ENCODE assay signal across 10 mouse cellular contexts in the genomic region with DNA sequence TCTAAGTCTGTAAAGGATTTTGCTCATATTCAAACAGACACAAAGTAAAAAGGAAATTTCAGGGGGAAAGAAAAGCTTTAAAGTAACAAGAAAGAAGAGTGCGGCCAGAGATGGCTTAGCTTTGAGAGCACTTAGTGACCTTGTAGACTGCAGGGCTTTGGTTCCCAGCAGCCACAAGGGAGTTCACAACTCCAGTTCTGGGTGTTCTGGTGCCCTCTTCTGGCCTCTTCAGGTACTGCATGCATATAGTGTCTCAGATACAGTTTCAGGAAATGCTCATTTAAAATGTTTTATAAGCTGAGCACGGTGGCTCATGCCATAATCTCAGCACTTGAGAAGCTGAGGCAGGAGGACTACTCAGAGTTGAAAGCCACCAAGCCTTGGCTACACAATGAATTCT. TPM values are rescaled to one million over a fixed set of nuclear protein-coding genes. Genes with fewer than 3 reads are reported as not detected.
A peak's percentile ranks its signal among the peaks of the same experiment; 100 is the strongest.
DNase-seq lines count a peak whose midpoint lies in the region; ATAC-seq and TF ChIP-seq lines count a peak whose summit lies in the region.
"Had no signal": no experiment of that assay in that cellular context is flagged by ENCODE, and none has a peak within 500 bp of the region (broad histone marks: within the 10 kb centered on the region; RNA-seq: fewer than 3 reads in every experiment).

No protein-coding gene starts in this region.

- H3K9me3 ChIP-seq in kidney, embryonic 14.5 days (ENCODE audit: control insufficient read depth, low read length) = peaks cover 5% of the 10 kb centered on the region
- H3K9me3 ChIP-seq: stomach, embryonic 15.5 days had no signal

- no peak for ATAC-seq in kidney, embryonic 14.5 days (ENCODE audit: low FRiP score, low TSS enrichment)

- TF ChIP-seq POLR2A in kidney, adult 2 months (IDR thresholded peaks at IDR 0.05; ENCODE audit: low read depth, low read length) = no peak

- no peaks in the 10 kb centered on the region for H3K36me3 ChIP-seq in kidney, adult 2 months (ENCODE audit: control insufficient read depth, insufficient read depth, low read length)
- H3K36me3 ChIP-seq in kidney, embryonic 14.5 days (ENCODE audit: control insufficient read depth, insufficient read depth, low read length) = no peaks in the 10 kb centered on the region
- H3K36me3 ChIP-seq: stomach, embryonic 15.5 days had no signal

- no peak overlapping the region for H3K4me3 ChIP-seq in kidney, adult 2 months (ENCODE audit: insufficient read depth, low read depth, low read length)
- H3K4me3 ChIP-seq in kidney, embryonic 14.5 days (ENCODE audit: low read length) = no peak overlapping the region
- H3K4me3 ChIP-seq: stomach, embryonic 15.5 days had no signal

- WGBS in kidney, adult 2 months = 82% methylated on average over 2 of the region's 2 CpGs
- 85% methylated on average over 2 of the region's 2 CpGs for WGBS in kidney, embryonic 14.5 days

- TF ChIP-seq CTCF in kidney, adult 2 months (conservative IDR thresholded peaks at IDR 0.05; ENCODE audit: insufficient read depth, insufficient read length, low read depth, low read length) = peak; percentile 36; the same call in 1 of the 2 replicates

- no peaks in the 10 kb centered on the region for H3K27me3 ChIP-seq in kidney, adult 2 months (replicated peaks; ENCODE audit: control insufficient read depth, insufficient read depth, low read length)
- H3K27me3 ChIP-seq in kidney, embryonic 14.5 days (ENCODE audit: control insufficient read depth, insufficient read depth, low read length) = no peaks in the 10 kb centered on the region
- H3K27me3 ChIP-seq: stomach, embryonic 15.5 days had no signal

- H3K4me2 ChIP-seq in kidney, embryonic 14.5 days (replicated peaks; ENCODE audit: low read depth, low read length) = no peak overlapping the region
- H3K4me2 ChIP-seq: stomach, embryonic 15.5 days had no signal

- no peak overlapping the region for H3K9ac ChIP-seq in kidney, embryonic 14.5 days (ENCODE audit: low read depth, low read length)
- H3K9ac ChIP-seq: stomach, embryonic 15.5 days had no signal

- no peaks in the 10 kb centered on the region for H3K4me1 ChIP-seq in kidney, adult 2 months (ENCODE audit: control insufficient read depth, insufficient read depth, low read length)
- no peaks in the 10 kb centered on the region for H3K4me1 ChIP-seq in kidney, embryonic 14.5 days (ENCODE audit: control insufficient read depth, insufficient read depth, low read length)
- H3K4me1 ChIP-seq: stomach, embryonic 15.5 days had no signal

- DNase-seq in kidney, adult 2 months = peak; percentile 10
- DNase-seq in B cell, adult 2 months = peak; percentile 58 to 59
- peak; percentile 16 for DNase-seq in MEL-GATA-1-ER (ENCODE audit: extremely low read depth, low read depth)
- peak; percentile 24 for DNase-seq in lung, postnatal 36 days
- DNase-seq in Muller cell, postnatal 12 days (ENCODE audit: inconsistent ontology term) = no peak
- DNase-seq in frontal cortex, postnatal 36 days (ENCODE audit: low spot score in 2 of 2) = no peak
- no peak for DNase-seq in adrenal gland, postnatal 36 days
- DNase-seq: heart, adult 11 months had no signal

- no peak overlapping the region for H3K27ac ChIP-seq in kidney, adult 2 months (ENCODE audit: insufficient read depth, low read depth, low read length)
- H3K27ac ChIP-seq in kidney, embryonic 14.5 days (ENCODE audit: low read depth, low read length) = no peak overlapping the region
- H3K27ac ChIP-seq: stomach, embryonic 15.5 days had no signal

RNA-seq across cellular contexts. Expression of gene Whamm, which starts 55.4 kb away (rescaled TPM):
- 14.1 and 16.0 TPM in 2 replicates for polyA plus RNA-seq in kidney, adult 2 months (2012; rRNA removed)
- polyA plus RNA-seq in kidney, embryonic 14.5 days (2014; fragmentation: Nextera tagmentation; extraction: Ambion mirVana) = 7.0 and 8.2 TPM in 2 replicates
- 10 to 100 TPM; 20.4 to 21.2 TPM for total RNA-seq in adrenal gland, postnatal 36 days (2021)

RNA-seq across cellular contexts. Expression of gene Fsd2, which starts 59.7 kb away (rescaled TPM):
- 0.24 and 0.66 TPM in 2 replicates for polyA plus RNA-seq in kidney, adult 2 months (2012; rRNA removed)
- polyA plus RNA-seq in kidney, embryonic 14.5 days (2014; fragmentation: Nextera tagmentation; extraction: Ambion mirVana) = 0.10 TPM in 1 of 2 replicates, not detected in the other
- total RNA-seq in adrenal gland, postnatal 36 days (2021) = 1 to 10 TPM in 1 of 2 experiments, under 1 TPM in 1; 0.95 to 1.3 TPM

Comparison
In these comparisons a context has a peak if more than half of its experiments do, and no peak if none do; other contexts are left out.
1. DNase-seq: peak in kidney, adult 2 months (single experiment), B cell, adult 2 months (2 of 2), MEL-GATA-1-ER (single experiment) and lung, postnatal 36 days (single experiment); none in Muller cell, postnatal 12 days (single experiment), frontal cortex, postnatal 36 days (0 of 2) and adrenal gland, postnatal 36 days (0 of 2).